Mouse (Mus musculus): ENCODE measurements around the gene Rnf114.

- TF ChIP-seq POLR2A (IDR thresholded peaks at IDR 0.05; ENCODE audit: insufficient read depth, low read length) (no peak), EP300 (IDR thresholded peaks at IDR 0.05; ENCODE audit: insufficient read depth, low read depth, low read length) (no peak), CTCF (IDR thresholded peaks at IDR 0.05; ENCODE audit: low read depth, low read length) (no peak)
These were observed 70.6 kb downstream of the Rnf114 start for GRCm38 (mm10) chr2:167563035-167563434.
